Mouse (Mus musculus): ENCODE results near the gene Gm21698. TPM values are rescaled to one million over a fixed set of nuclear protein-coding genes. Genes with fewer than 3 reads are reported as not detected.
"Not testable (repeated sequence)": the region's sequence is repeated elsewhere in the genome, so short reads cannot be mapped to it uniquely, and the experiment has no call there.

The Gm21698 gene
- not detected in 2 replicates for polyA plus RNA-seq (2012)

GRCm38 (mm10) chr5:25988550-25988949, at the start of gene Gm21698:
TSS of gene Gm21698 (minus strand) at chr5:25988650.
- not testable (repeated sequence) for H3K36me3 ChIP-seq (ENCODE audit: control insufficient read depth); H3K27me3 ChIP-seq (ENCODE audit: control insufficient read depth); H3K4me3 ChIP-seq (replicated peaks); H3K9me3 ChIP-seq (ENCODE audit: control insufficient read depth, low read length); H3K4me1 ChIP-seq (ENCODE audit: control insufficient read depth)

GRCm38 (mm10) chr5:26022816-26023215, 34.4 kb upstream of the Gm21698 start, which contains the start of gene Gm5862:
TSS of gene Gm5862 (minus strand) at chr5:26022916.
- H3K9me3 ChIP-seq (ENCODE audit: control insufficient read depth, low read length); H3K4me3 ChIP-seq (replicated peaks); H3K36me3 ChIP-seq (ENCODE audit: control insufficient read depth); H3K27me3 ChIP-seq (ENCODE audit: control insufficient read depth); H3K4me1 ChIP-seq (ENCODE audit: control insufficient read depth): not testable (repeated sequence)

GRCm38 (mm10) chr5:26007697-26008096, 19.2 kb upstream of the Gm21698 start:
- H3K4me1 ChIP-seq (ENCODE audit: control insufficient read depth); H3K9me3 ChIP-seq (ENCODE audit: control insufficient read depth, low read length); H3K4me3 ChIP-seq (replicated peaks); H3K36me3 ChIP-seq (ENCODE audit: control insufficient read depth); H3K27me3 ChIP-seq (ENCODE audit: control insufficient read depth): not testable (repeated sequence)

- not testable (repeated sequence) for H3K4me3 ChIP-seq (replicated peaks)
Measured at GRCm38 (mm10) chr5:26006937-26007695, 18.7 kb upstream of the Gm21698 start.

GRCm38 (mm10) chr5:26004698-26005097, 16.2 kb upstream of the Gm21698 start, which contains the start of gene Gm1979:
TSS of gene Gm1979 (minus strand) at chr5:26004798.
- H3K4me1 ChIP-seq (ENCODE audit: control insufficient read depth); H3K36me3 ChIP-seq (ENCODE audit: control insufficient read depth): not testable (repeated sequence)

More at GRCm38 (mm10) chr5:26006937-26007695, 18.7 kb upstream of the Gm21698 start:
- not testable (repeated sequence) for H3K4me1 ChIP-seq (ENCODE audit: control insufficient read depth); H3K9me3 ChIP-seq (ENCODE audit: control insufficient read depth, low read length); H3K36me3 ChIP-seq (ENCODE audit: control insufficient read depth); H3K27me3 ChIP-seq (ENCODE audit: control insufficient read depth)

GRCm38 (mm10) chr5:25972563-25972962, 15.9 kb downstream of the Gm21698 start, which contains the start of gene Gm21680:
TSS of gene Gm21680 (minus strand) at chr5:25972663.
- not testable (repeated sequence) for H3K4me1 ChIP-seq (ENCODE audit: control insufficient read depth); H3K9me3 ChIP-seq (ENCODE audit: control insufficient read depth, low read length); H3K4me3 ChIP-seq (replicated peaks); H3K36me3 ChIP-seq (ENCODE audit: control insufficient read depth); H3K27me3 ChIP-seq (ENCODE audit: control insufficient read depth)

More at GRCm38 (mm10) chr5:26004698-26005097, 16.2 kb upstream of the Gm21698 start, which contains the start of gene Gm1979:
- H3K27me3 ChIP-seq (ENCODE audit: control insufficient read depth); H3K4me3 ChIP-seq (replicated peaks); H3K9me3 ChIP-seq (ENCODE audit: control insufficient read depth, low read length): not testable (repeated sequence)

GRCm38 (mm10) chr5:25957050-25957449, 31.4 kb downstream of the Gm21698 start:
- H3K9me3 ChIP-seq (ENCODE audit: control insufficient read depth, low read length); H3K4me3 ChIP-seq (replicated peaks); H3K36me3 ChIP-seq (ENCODE audit: control insufficient read depth); H3K4me1 ChIP-seq (ENCODE audit: control insufficient read depth); H3K27me3 ChIP-seq (ENCODE audit: control insufficient read depth): not testable (repeated sequence)

GRCm38 (mm10) chr5:25956611-25957010, 31.8 kb downstream of the Gm21698 start:
- not testable (repeated sequence) for H3K4me1 ChIP-seq (ENCODE audit: control insufficient read depth); H3K27me3 ChIP-seq (ENCODE audit: control insufficient read depth); H3K4me3 ChIP-seq (replicated peaks); H3K9me3 ChIP-seq (ENCODE audit: control insufficient read depth, low read length); H3K36me3 ChIP-seq (ENCODE audit: control insufficient read depth)

GRCm38 (mm10) chr5:25954317-25954716, 34.1 kb downstream of the Gm21698 start, which contains the start of gene Gm21671:
TSS of gene Gm21671 (minus strand) at chr5:25954417.
- H3K27me3 ChIP-seq (ENCODE audit: control insufficient read depth); H3K4me1 ChIP-seq (ENCODE audit: control insufficient read depth); H3K36me3 ChIP-seq (ENCODE audit: control insufficient read depth); H3K4me3 ChIP-seq (replicated peaks); H3K9me3 ChIP-seq (ENCODE audit: control insufficient read depth, low read length): not testable (repeated sequence)

GRCm38 (mm10) chr5:25945391-25945790, 43.1 kb downstream of the Gm21698 start:
- H3K4me1 ChIP-seq (ENCODE audit: control insufficient read depth); H3K27me3 ChIP-seq (ENCODE audit: control insufficient read depth); H3K4me3 ChIP-seq (replicated peaks); H3K9me3 ChIP-seq (ENCODE audit: control insufficient read depth, low read length); H3K36me3 ChIP-seq (ENCODE audit: control insufficient read depth): not testable (repeated sequence)

- H3K4me1 ChIP-seq (ENCODE audit: control insufficient read depth); H3K36me3 ChIP-seq (ENCODE audit: control insufficient read depth); H3K4me3 ChIP-seq (replicated peaks); H3K27me3 ChIP-seq (ENCODE audit: control insufficient read depth); H3K9me3 ChIP-seq (ENCODE audit: control insufficient read depth, low read length): not testable (repeated sequence)
Measured at GRCm38 (mm10) chr5:25942281-25942680, 46.2 kb downstream of the Gm21698 start, which contains the start of gene Gm21663. TSS of gene Gm21663 (minus strand) at chr5:25942381.

Other genes starting within 250 kb of the Gm21698 start
- not detected in 2 replicates for gene Actr3b, start 228.7 kb downstream of the Gm21698 start, polyA plus RNA-seq (2012)
- not detected in 2 replicates for gene Gm21663, start 46.3 kb downstream of the Gm21698 start, polyA plus RNA-seq (2012)
- not detected in 2 replicates for gene Gm21671, start 34.2 kb downstream of the Gm21698 start, polyA plus RNA-seq (2012)
- not detected in 2 replicates for gene Gm21680, start 16.0 kb downstream of the Gm21698 start, polyA plus RNA-seq (2012)
- not detected in 2 replicates for gene Gm1979, start 16.1 kb upstream of the Gm21698 start, polyA plus RNA-seq (2012)
- not detected in 2 replicates for gene Gm5862, start 34.3 kb upstream of the Gm21698 start, polyA plus RNA-seq (2012)
- not detected in 2 replicates for gene Speer4a, start 50.9 kb upstream of the Gm21698 start, polyA plus RNA-seq (2012)
- not detected in 2 replicates for gene Gm7347, start 69.9 kb upstream of the Gm21698 start, polyA plus RNA-seq (2012)
- gene Gm10471, start 100.6 kb upstream of the Gm21698 start, polyA plus RNA-seq (2012), result not detected in 2 replicates
- not detected in 2 replicates for gene 5031410I06Rik, start 116.7 kb upstream of the Gm21698 start, polyA plus RNA-seq (2012)
- gene Gm10220, start 132.8 kb upstream of the Gm21698 start, polyA plus RNA-seq (2012), result not detected in 2 replicates